Mouse (Mus musculus) left cerebral cortex, postnatal 25 days (tissue): ENCODE measurements at regions not wholly inside any gene's neighbourhood (a gene's known extent, or its start where the extent isn't known, plus 50 kb on each side); places are given as distances from the start of the nearest gene placed in this dataset.

Source experiments
- DNase-seq, 2 experiments: peaks; one replicate each; pipeline ENCODE4 v3.0.0; 2022; ENCODE audit warnings: low spot score in 2 of 2, mixed read lengths in 1 of 2
- intact Hi-C: fragments of 180-260 bp; cut with DNase I; formaldehyde crosslinking; loops from one replicate; pipeline ENCODE4 v1.15.1; 2025

DNA sequence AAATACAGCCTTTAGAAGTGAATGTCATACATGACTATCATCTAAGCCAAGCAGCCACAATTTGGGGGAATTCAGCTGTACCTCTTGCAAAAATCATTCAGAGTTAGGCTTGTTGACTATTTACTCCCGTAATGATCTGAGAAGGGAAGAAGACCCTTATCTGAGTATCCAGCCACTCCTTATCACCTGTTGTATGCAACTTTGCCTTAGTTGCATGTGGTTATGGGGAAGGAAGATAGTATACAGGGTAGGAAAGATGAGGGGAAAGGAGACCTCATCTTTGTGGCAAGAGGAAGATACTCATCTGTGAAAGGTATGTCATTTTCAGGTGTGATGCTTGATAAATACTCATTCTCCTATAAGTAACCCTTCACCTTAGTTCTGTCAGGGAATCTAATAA lies 624.6 kb downstream of the Nova1 start:
- intact Hi-C loops = no loop called here
- DNase-seq = no peak
